Comparison of ENCODE assay signal across 8 mouse cellular contexts in genomic region chr5:34581671-34582313, GRCm38 (mm10). TPM values are rescaled to one million over a fixed set of nuclear protein-coding genes. Genes with fewer than 3 reads are reported as not detected.
DNase-seq lines count a peak whose midpoint lies in the region; ATAC-seq and TF ChIP-seq lines count a peak whose summit lies in the region.
"Not testable (repeated sequence)": the region's sequence is repeated elsewhere in the genome, so short reads cannot be mapped to it uniquely, and the experiment has no call there.

No protein-coding gene starts in this region.

- H3K36me3 ChIP-seq in forebrain, embryonic 11.5 days (ENCODE audit: control insufficient read depth, insufficient read depth, low read length); heart, embryonic 15.5 days; kidney, embryonic 16.5 days (ENCODE audit: insufficient read depth, low read length); liver, embryonic 11.5 days (ENCODE audit: control insufficient read depth, insufficient read depth, low read length); midbrain, embryonic 14.5 days (ENCODE audit: control insufficient read depth, insufficient read depth, low read length); stomach, postnatal 0 days (ENCODE audit: control insufficient read depth, insufficient read depth, low read length): not testable (repeated sequence)

- H3K27ac ChIP-seq in forebrain, embryonic 11.5 days (ENCODE audit: low read depth, low read length), result not testable (repeated sequence)
- peak overlapping the region; percentile 66 for H3K27ac ChIP-seq in heart, embryonic 15.5 days
- H3K27ac ChIP-seq in kidney, embryonic 16.5 days (ENCODE audit: low read length), result peak overlapping the region; percentile 70
- peak overlapping the region; percentile 98 for H3K27ac ChIP-seq in liver, embryonic 11.5 days (ENCODE audit: low read depth, low read length)
- 0 out of 2 replicates have a peak overlapping the region, but pooled peaks have one; percentile 49 for H3K27ac ChIP-seq in midbrain, embryonic 14.5 days (replicated peaks; ENCODE audit: low read depth, low read length)
- H3K27ac ChIP-seq in stomach, postnatal 0 days (replicated peaks), result peak overlapping the region; percentile 63

- WGBS in forebrain, embryonic 11.5 days, result 71% methylated on average over 10 of the region's 10 CpGs
- 4% methylated on average over 10 of the region's 10 CpGs for WGBS in heart, embryonic 15.5 days
- 34% methylated on average over 10 of the region's 10 CpGs for WGBS in kidney, embryonic 16.5 days
- WGBS in liver, embryonic 11.5 days, result 21% methylated on average over 10 of the region's 10 CpGs
- WGBS in midbrain, embryonic 14.5 days, result 55% methylated on average over 10 of the region's 10 CpGs
- 6% methylated on average over 10 of the region's 10 CpGs for WGBS in stomach, postnatal 0 days

- not testable (repeated sequence) for TF ChIP-seq CTCF in stomach, postnatal 0 days (IDR thresholded peaks at IDR 0.05; ENCODE audit: low read depth)

- H3K9me3 ChIP-seq in forebrain, embryonic 11.5 days (ENCODE audit: control insufficient read depth, low read length); heart, embryonic 15.5 days (replicated peaks); kidney, embryonic 16.5 days (ENCODE audit: low read length); liver, embryonic 11.5 days (ENCODE audit: control insufficient read depth, low read length); midbrain, embryonic 14.5 days (ENCODE audit: control insufficient read depth, low read length); stomach, postnatal 0 days (ENCODE audit: control insufficient read depth, low read length): not testable (repeated sequence)

- not testable (repeated sequence) for H3K9ac ChIP-seq in forebrain, embryonic 11.5 days (ENCODE audit: low read length); heart, embryonic 15.5 days; kidney, embryonic 16.5 days (replicated peaks; ENCODE audit: low read length); midbrain, embryonic 14.5 days (replicated peaks; ENCODE audit: low read length); stomach, postnatal 0 days (ENCODE audit: low read length)
- peak overlapping the region; percentile 59 for H3K9ac ChIP-seq in liver, embryonic 11.5 days (ENCODE audit: low read depth, low read length)

- not testable (repeated sequence) for H3K4me1 ChIP-seq in forebrain, embryonic 11.5 days (replicated peaks; ENCODE audit: control insufficient read depth, insufficient read depth, low read length); kidney, embryonic 16.5 days (ENCODE audit: insufficient read depth, low read length); midbrain, embryonic 14.5 days (ENCODE audit: control insufficient read depth, insufficient read depth, low read length); stomach, postnatal 0 days (replicated peaks; ENCODE audit: control insufficient read depth, insufficient read depth)
- peaks cover 20% of the 10 kb centered on the region for H3K4me1 ChIP-seq in heart, embryonic 15.5 days (replicated peaks)
- H3K4me1 ChIP-seq in liver, embryonic 11.5 days (replicated peaks; ENCODE audit: control insufficient read depth, insufficient read depth, low read length), result peaks cover 47% of the 10 kb centered on the region

- not testable (repeated sequence) for TF ChIP-seq EP300 in stomach, postnatal 0 days (optimal IDR thresholded peaks at IDR 0.05)

- peak; percentile 58; the same call in 1 of the 2 replicates for ATAC-seq in forebrain, embryonic 11.5 days (replicated peaks; ENCODE audit: low FRiP score)
- ATAC-seq in heart, embryonic 15.5 days (replicated peaks; ENCODE audit: insufficient number of reproducible peaks, insufficient read depth, low FRiP score, low read depth), result peak; percentile 80
- ATAC-seq in kidney, embryonic 16.5 days (ENCODE audit: low FRiP score, low TSS enrichment), result peak; percentile 92
- peak; percentile 91 for ATAC-seq in liver, embryonic 11.5 days (replicated peaks; ENCODE audit: low FRiP score)
- peak; percentile 64; the same call in 1 of the 2 replicates for ATAC-seq in midbrain, embryonic 14.5 days (ENCODE audit: low FRiP score, low TSS enrichment)
- ATAC-seq in stomach, postnatal 0 days (ENCODE audit: low FRiP score, low TSS enrichment), result peak; percentile 74

- peak; percentile 69 for DNase-seq in ZHBTc4 (ENCODE audit: low read depth, low spot score)
- peak; percentile 48 for DNase-seq in cerebellum, adult 9-11 months
- not testable (repeated sequence) for DNase-seq in forebrain, embryonic 11.5 days (ENCODE audit: low spot score); liver, embryonic 11.5 days (ENCODE audit: low spot score); midbrain, embryonic 14.5 days
- DNase-seq in stomach, postnatal 0 days (ENCODE audit: low spot score), result peak; percentile 47

- H3K4me3 ChIP-seq in forebrain, embryonic 11.5 days (ENCODE audit: low read depth, low read length); heart, embryonic 15.5 days; kidney, embryonic 16.5 days (ENCODE audit: low read length); midbrain, embryonic 14.5 days (replicated peaks; ENCODE audit: low read depth, low read length); stomach, postnatal 0 days (ENCODE audit: low read depth, low read length): not testable (repeated sequence)
- H3K4me3 ChIP-seq in liver, embryonic 11.5 days (ENCODE audit: low read depth, low read length), result peak overlapping the region; percentile 37

- H3K4me2 ChIP-seq in forebrain, embryonic 11.5 days (ENCODE audit: low read depth, low read length, severe bottlenecking); kidney, embryonic 16.5 days (replicated peaks; ENCODE audit: low read depth, low read length); midbrain, embryonic 14.5 days (ENCODE audit: low read length); stomach, postnatal 0 days (replicated peaks; ENCODE audit: low read depth): not testable (repeated sequence)
- peak overlapping the region; percentile 14 for H3K4me2 ChIP-seq in heart, embryonic 15.5 days
- peak overlapping the region; percentile 74 for H3K4me2 ChIP-seq in liver, embryonic 11.5 days

- H3K27me3 ChIP-seq in forebrain, embryonic 11.5 days (ENCODE audit: control insufficient read depth, insufficient read depth, low read length); heart, embryonic 15.5 days; kidney, embryonic 16.5 days (ENCODE audit: insufficient read depth, low read length); liver, embryonic 11.5 days (replicated peaks; ENCODE audit: control insufficient read depth, insufficient read depth, low read length); midbrain, embryonic 14.5 days (ENCODE audit: control insufficient read depth, insufficient read depth, low read length); stomach, postnatal 0 days (ENCODE audit: control insufficient read depth, insufficient read depth, low read length): not testable (repeated sequence)

RNA-seq across cellular contexts. Expression of gene Add1, which starts 8.3 kb away (rescaled TPM):
- 202 and 238 TPM in 2 replicates for polyA plus RNA-seq in forebrain, embryonic 11.5 days (2014; fragmentation: Nextera tagmentation; extraction: Ambion mirVana)
- polyA plus RNA-seq in heart, embryonic 15.5 days (2015; fragmentation: Nextera tagmentation; extraction: Ambion mirVana), result 133 and 162 TPM in 2 replicates
- 217 and 219 TPM in 2 replicates for polyA plus RNA-seq in kidney, embryonic 16.5 days (2015; fragmentation: Nextera tagmentation; extraction: Ambion mirVana)
- 170 and 186 TPM in 2 replicates for polyA plus RNA-seq in liver, embryonic 11.5 days (2014; fragmentation: Nextera tagmentation; extraction: Ambion mirVana)
- 204 and 221 TPM in 2 replicates for polyA plus RNA-seq in midbrain, embryonic 14.5 days (2014; fragmentation: Nextera tagmentation; extraction: Ambion mirVana)
- 68.6 and 69.3 TPM in 2 replicates for polyA plus RNA-seq in stomach, postnatal 0 days (2015; fragmentation: Nextera tagmentation; extraction: Ambion mirVana)

RNA-seq across cellular contexts. Expression of gene Mfsd10, which starts 55.2 kb away (rescaled TPM):
- 87.7 and 96.0 TPM in 2 replicates for polyA plus RNA-seq in forebrain, embryonic 11.5 days (2014; fragmentation: Nextera tagmentation; extraction: Ambion mirVana)
- 61.3 and 111 TPM in 2 replicates for polyA plus RNA-seq in heart, embryonic 15.5 days (2015; fragmentation: Nextera tagmentation; extraction: Ambion mirVana)
- 154 and 156 TPM in 2 replicates for polyA plus RNA-seq in kidney, embryonic 16.5 days (2015; fragmentation: Nextera tagmentation; extraction: Ambion mirVana)
- polyA plus RNA-seq in liver, embryonic 11.5 days (2014; fragmentation: Nextera tagmentation; extraction: Ambion mirVana), result 103 and 127 TPM in 2 replicates
- polyA plus RNA-seq in midbrain, embryonic 14.5 days (2014; fragmentation: Nextera tagmentation; extraction: Ambion mirVana), result 93.6 and 96.4 TPM in 2 replicates
- polyA plus RNA-seq in stomach, postnatal 0 days (2015; fragmentation: Nextera tagmentation; extraction: Ambion mirVana), result 57.4 and 62.0 TPM in 2 replicates

RNA-seq across cellular contexts. Expression of gene Sh3bp2, which starts 56.2 kb away (rescaled TPM):
- polyA plus RNA-seq in forebrain, embryonic 11.5 days (2014; fragmentation: Nextera tagmentation; extraction: Ambion mirVana), result 10.4 and 10.7 TPM in 2 replicates
- 3.8 and 6.4 TPM in 2 replicates for polyA plus RNA-seq in heart, embryonic 15.5 days (2015; fragmentation: Nextera tagmentation; extraction: Ambion mirVana)
- polyA plus RNA-seq in kidney, embryonic 16.5 days (2015; fragmentation: Nextera tagmentation; extraction: Ambion mirVana), result 5.6 and 9.5 TPM in 2 replicates
- polyA plus RNA-seq in liver, embryonic 11.5 days (2014; fragmentation: Nextera tagmentation; extraction: Ambion mirVana), result 5.2 and 8.4 TPM in 2 replicates
- 21.7 and 30.6 TPM in 2 replicates for polyA plus RNA-seq in midbrain, embryonic 14.5 days (2014; fragmentation: Nextera tagmentation; extraction: Ambion mirVana)
- 4.2 and 4.9 TPM in 2 replicates for polyA plus RNA-seq in stomach, postnatal 0 days (2015; fragmentation: Nextera tagmentation; extraction: Ambion mirVana)
